Mouse (Mus musculus) heart, adult 2 months (tissue): ENCODE data around the gene Smug1.

ENCODE experiments used
- CTCF ChIP-seq: fragments of 200-600 bp; IDR thresholded peaks from 2 replicates; pipeline ENCODE4 v1.8.1; 2022; ENCODE audit warnings: antibody characterized with exemption, mild to moderate bottlenecking, moderate library complexity
- EP300 ChIP-seq: fragments of 200-500 bp; IDR thresholded peaks from 2 replicates; pipeline ENCODE4 v1.6.1; 2011; ENCODE audit warnings: low read depth, low read length, control low read depth; ENCODE audit not compliant: insufficient read depth
- POLR2A ChIP-seq: fragments of 200-500 bp; IDR thresholded peaks from 2 replicates; pipeline ENCODE4 v1.6.1; 2011; ENCODE audit warnings: mild to moderate bottlenecking, low read depth, low read length, control low read depth; ENCODE audit not compliant: insufficient read depth

DNA sequence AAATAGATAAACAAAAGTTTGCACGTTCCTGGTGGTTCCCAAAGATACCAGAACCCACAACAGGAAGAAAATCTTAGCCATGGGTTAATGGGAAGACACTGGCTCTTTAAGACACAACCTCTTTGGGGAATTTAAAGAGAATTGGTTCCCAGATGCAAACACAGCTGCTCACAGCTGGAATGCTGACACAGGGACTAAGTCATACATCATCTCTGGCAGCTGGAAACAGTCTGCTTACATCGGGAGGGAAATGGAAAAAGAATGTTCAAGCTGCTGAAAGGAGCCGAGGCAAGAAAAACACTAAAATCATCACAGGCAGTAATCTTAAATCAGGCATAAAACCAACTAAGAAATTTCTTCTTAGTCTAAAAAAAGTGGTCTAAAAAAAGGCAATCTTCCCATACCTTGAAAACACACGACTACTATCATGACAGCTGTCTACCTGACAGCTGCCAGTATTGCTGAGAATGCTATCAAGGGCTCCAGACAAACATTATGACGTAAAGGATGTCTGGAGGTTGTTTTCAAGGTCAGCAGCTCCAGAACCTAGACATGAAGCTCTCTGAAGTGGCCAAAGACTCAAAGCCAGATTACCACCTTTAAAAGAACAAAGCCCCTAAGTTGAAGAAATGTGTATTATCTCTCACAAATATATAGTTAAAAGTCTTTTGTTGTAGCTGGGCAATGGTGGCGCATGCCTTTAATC lies 35.3 kb upstream of the Smug1 start:
- TF ChIP-seq CTCF = no peak
- no peak for TF ChIP-seq POLR2A
- TF ChIP-seq EP300 = peak; percentile 79; the same call in 1 of the 2 replicates
